Mouse (Mus musculus) ovary, postnatal 14 days (tissue): ENCODE results near the gene Cd244a.

Source experiments
- DNase-seq: peaks from one replicate; pipeline ENCODE4 v3.0.0; 2022; ENCODE audit warnings: low spot score

The Cd244a gene

GRCm38 (mm10) chr1:171652734-171653133 is 93.7 kb downstream of the Cd244a start, which contains the start of gene Slamf7:
Gene Slamf7 (minus strand): TSS chr1:171653035.
- DNase-seq, result no peak

- DNase-seq, result no peak
These were observed 99.6 kb downstream of the Cd244a start for GRCm38 (mm10) chr1:171658561-171658991.
